Mouse (Mus musculus) ES-Bruce4 (cell line): ENCODE measurements around the gene Mospd2.

Experiments used
- CTCF ChIP-seq: IDR thresholded peaks from one replicate; pipeline ENCODE4 v1.8.1; 2011; ENCODE audit warnings: low read depth, low read length
- EP300 ChIP-seq: IDR thresholded peaks from 2 replicates; pipeline ENCODE4 v1.6.1; 2011; ENCODE audit warnings: low read depth, low read length; ENCODE audit not compliant: insufficient read depth
- POLR2A ChIP-seq: IDR thresholded peaks from one replicate; pipeline ENCODE4 v1.8.1; 2011; ENCODE audit warnings: low read length; ENCODE audit not compliant: insufficient read depth

- TF ChIP-seq POLR2A (no peak), CTCF (no peak), EP300 (no peak)
Measured at GRCm38 (mm10) chrX:164912993-164913392, 67.2 kb downstream of the Mospd2 start.
